Mouse (Mus musculus) T-helper 2 cell (primary cell): Measurements from ENCODE around the gene Rps19.

ENCODE experiments used
- in situ Hi-C: fragments of 300-600 bp; cut with MboI, MseI; formaldehyde crosslinking; loops from one replicate; pipeline ENCODE4 v1.15.1; 2025; ENCODE audit warnings: high pct_unique_total_duplicates

Rps19 gene

DNA sequence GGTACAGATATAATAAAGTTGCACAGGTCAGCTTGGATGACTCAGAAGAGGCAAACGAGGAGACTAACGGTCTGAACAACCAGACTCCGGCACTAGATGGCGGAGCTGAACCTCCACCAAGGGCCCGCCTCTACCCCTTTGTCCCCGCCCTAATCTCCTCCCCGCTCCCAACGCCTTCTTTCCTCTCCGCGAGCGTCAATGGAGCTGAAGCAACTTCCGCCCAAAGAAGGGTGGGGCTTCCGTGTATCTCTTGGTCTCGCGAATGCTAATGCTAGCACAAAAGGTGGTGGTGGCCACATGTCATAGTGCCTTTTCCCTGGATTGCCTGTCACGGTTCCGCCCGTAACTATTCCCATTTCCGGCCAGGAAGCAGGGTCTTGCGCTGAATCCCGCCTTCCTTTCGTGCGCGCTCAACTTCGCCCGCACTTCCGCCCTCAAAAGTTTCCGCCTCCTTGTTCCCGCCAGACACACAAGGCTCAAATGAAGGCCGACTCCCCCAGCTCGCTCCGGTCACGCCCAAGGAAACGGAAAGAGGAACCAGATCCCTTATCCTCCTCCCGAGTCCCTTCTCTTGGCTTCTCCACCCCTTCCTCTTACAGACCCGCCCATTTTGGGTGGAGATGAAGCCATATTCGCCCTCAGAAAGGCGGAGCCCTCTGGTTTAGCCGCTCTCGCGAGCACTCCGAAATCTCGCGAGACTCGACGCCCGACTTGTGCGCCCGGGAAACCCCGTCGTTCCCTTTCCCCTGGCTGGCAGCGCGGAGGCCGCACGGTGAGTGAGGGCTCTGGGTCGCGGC is at the start of gene Rps19:
Rps19 (plus strand) TSS at position 476 of the 797 bp plus-strand sequence.
- in situ Hi-C loops: loop anchor here (5.0 kb wide), 1 partner anchor 88 kb away; the partner anchor contains the start of gene Rabac1

DNA sequence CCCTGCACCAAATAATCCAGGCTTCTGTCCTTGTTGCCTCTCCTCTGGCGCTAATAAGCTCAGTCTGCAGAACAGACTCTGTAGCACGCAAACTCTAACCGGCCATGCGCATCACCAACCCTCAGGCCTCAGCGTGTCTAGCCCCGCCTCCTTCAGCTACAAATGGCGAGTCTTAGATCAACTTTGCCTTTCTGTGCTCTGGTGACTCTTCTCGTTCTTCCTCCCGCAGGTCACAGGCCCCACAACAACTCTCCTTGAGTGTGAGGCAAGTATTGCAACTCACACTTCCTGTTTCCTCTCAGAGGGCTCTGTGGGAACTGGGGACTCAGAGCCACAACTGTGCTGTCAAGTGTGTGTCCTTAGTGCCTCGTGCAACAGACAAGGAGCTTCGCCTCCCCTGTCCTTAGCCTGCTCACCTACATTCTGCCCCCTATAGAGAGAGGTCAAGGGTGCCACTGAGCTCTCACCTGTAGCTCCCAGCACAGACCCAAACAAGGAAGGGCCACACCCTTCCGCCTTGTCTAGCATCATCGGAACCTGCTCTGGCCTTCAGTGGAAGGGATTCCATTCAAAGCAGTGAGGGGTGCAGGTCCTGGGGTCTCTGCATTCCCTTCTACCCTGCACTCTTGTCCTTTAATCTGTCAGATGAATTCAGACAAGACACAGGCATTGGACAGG is 45.3 kb upstream of the Rps19 start:
- in situ Hi-C loops: loop anchor here (5.0 kb wide), 1 partner anchor 738 kb away; no protein-coding TSS in a partner anchor

DNA sequence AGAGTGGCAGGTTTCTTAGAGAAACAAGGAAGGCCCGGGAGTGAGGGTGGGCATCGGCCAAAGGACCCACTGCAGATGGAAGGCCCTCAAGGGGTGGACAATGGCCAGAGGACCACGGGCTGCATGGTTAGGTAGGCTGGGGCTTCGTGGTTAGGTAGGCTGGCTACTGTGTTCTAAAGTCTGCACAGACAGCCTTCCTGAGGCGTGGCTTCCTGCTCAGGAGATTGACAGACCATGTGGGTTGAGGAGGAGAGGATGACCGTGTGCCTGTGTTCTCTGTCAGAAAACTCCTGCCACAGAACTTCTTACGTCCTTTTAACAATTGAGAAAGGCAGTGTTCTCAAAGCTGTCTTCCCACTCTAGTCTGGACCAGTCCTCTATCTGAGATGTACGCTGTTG is 44.8 kb upstream of the Rps19 start:
- in situ Hi-C loops: loop anchor here (5.0 kb wide), 1 partner anchor 738 kb away; no protein-coding TSS in a partner anchor

DNA sequence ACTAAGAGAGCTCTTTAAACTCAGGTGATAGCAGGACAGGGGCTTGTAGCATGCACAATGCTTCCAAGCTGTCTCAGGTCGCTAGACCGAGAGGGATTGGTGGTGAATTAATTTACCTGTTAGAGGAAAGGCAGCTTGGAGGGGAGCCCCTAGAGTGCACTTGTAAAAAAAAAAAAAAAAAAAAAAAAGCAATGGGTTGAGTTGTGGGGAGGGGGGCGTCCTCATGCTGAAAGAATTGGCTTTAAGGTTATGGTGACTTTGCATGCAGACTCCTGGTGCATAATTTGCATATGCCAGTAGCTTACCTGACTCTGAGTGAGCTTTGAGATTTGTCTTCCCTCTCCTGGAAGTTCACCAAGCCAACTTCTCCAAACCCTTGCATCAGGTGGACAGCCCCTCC is 43.8 kb upstream of the Rps19 start:
- in situ Hi-C loops: no loop called here

DNA sequence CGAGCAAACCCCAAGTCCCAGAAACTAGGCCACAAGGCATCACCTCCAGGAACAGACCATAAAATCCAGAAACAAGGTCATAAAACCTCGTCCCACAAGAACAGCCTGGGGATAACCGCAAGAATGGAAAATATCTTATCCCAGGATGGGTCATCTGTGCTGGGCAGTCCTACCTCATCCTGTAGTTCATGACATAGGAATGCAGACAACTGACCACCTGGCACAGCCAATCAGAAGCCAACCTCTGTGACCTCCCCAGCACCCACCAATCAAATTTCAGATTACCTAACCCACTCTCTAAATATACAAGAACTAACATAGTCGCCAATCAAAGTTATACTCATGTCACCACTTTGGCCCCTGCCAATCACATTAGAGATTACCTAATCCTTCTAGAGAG is 43.2 kb upstream of the Rps19 start:
- in situ Hi-C loops: no loop called here

DNA sequence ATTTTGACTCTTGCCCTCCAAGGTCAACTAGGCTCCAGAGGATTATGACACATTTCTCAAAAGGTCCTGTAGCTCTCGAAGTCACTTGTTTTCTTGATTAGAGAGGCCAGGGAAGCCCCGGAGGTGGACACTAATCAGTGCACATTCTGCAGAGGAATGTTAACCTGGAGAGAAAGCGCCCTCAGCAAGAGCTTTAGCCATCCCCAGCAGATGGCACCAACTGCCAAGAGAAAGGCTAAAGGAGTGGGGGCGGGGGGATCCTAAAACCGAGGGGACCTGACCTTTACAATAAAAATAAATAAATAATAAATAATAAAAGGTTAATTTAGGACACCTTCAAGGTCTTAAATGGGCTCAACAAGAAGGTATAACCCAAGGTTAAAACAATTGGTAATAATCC is 40.0 kb upstream of the Rps19 start:
- in situ Hi-C loops: no loop called here

DNA sequence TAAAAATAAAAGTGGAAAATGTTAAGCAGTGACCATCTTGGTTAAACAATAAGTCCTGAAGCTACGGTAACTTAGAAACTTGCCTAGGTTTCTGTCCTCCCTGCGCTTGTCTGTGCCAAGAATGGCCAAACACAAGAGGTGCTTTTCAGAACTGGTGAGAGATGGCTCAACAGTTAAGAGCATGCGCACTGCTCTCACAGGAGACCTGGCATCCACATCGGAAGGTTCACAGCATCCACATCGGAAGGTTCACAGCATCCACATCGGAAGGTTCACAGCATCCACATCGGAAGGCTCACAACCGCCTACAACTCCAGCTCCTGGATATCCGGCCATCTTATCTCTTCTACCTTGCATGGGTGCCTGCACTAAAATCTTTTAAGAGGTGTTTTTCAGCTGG is 39.0 kb upstream of the Rps19 start:
- in situ Hi-C loops: loop anchor here (5.0 kb wide), 1 partner anchor 33 kb away; no protein-coding TSS in a partner anchor

DNA sequence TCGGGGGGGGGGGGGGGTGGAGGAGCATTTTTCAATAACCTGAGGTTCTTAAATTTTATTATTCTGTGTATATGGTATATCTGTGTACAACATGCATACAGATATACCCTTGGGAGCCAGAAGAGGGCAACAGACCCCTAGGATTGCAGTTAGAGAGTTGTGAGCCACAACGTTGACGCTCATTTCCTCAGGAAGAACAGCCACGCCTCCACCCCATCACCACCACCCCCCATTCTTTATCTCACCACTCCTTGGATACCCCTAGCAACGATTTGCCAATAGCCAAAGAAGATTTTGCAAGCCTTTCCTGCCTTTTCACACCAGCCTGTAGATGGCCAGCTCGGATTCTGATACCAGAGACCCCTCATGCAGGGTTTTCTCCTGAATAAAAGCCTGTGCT is 38.5 kb upstream of the Rps19 start:
- in situ Hi-C loops: loop anchor here (5.0 kb wide), 1 partner anchor 33 kb away; no protein-coding TSS in a partner anchor

DNA sequence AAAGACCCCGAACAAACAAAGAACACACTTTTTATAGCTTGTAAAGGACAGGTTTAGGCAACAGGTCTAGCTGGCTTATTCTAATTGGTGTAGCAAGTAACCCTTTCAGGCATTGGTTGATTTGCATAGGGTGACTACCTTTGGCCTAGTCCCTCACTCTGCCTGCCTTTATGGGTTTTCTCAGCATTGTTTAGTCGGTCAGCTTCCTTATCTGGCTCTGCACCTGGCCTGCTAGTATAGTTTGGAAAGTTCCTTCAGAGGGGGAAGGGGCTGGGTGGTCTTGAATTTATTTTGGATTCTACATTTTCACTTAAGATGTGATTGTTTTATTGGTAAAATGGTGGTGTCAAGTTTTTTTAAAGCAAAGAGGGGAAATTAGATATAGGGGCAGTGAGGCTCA is 37.6 kb upstream of the Rps19 start:
- in situ Hi-C loops: loop anchor here (5.0 kb wide), 1 partner anchor 34 kb away; no protein-coding TSS in a partner anchor

DNA sequence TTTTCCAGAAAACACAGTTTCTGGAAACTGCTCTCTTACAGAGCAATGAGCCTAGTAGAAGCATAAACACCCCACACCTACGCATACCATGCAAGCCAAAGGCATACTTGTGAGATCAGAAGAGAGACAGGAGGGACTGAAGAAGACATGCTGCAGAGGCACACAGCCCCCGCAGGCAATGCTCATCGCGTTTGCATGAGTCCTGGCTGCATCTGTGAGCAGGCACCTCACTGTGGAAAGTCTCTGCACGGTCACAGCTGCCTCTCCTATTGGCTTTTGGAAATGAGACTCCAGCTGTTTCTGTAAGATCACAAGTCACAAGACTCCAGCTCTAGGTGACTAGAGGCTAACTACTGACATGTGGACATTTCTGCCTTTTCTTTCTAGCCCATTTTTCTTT is 34.0 kb upstream of the Rps19 start:
- in situ Hi-C loops: no loop called here

DNA sequence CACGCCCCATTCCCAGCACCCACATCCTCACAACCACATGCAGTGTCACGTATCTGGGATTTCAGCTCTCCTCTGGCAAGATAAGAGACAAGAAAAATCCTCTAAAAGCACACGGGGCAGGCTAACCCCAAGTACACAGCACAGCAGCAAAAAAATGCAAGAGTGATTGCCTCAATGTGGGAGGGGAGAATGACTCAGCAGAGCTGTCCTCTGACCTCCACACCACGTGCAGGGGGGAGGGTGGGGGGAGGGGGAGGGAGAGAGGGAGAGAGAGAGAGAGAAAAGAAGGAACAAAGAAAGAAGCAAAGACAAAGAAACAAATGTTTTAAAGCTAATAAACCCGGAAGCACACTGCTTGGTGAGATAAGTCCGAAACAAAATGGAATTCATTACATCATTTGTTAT is 33.3 kb upstream of the Rps19 start:
- in situ Hi-C loops: no loop called here

DNA sequence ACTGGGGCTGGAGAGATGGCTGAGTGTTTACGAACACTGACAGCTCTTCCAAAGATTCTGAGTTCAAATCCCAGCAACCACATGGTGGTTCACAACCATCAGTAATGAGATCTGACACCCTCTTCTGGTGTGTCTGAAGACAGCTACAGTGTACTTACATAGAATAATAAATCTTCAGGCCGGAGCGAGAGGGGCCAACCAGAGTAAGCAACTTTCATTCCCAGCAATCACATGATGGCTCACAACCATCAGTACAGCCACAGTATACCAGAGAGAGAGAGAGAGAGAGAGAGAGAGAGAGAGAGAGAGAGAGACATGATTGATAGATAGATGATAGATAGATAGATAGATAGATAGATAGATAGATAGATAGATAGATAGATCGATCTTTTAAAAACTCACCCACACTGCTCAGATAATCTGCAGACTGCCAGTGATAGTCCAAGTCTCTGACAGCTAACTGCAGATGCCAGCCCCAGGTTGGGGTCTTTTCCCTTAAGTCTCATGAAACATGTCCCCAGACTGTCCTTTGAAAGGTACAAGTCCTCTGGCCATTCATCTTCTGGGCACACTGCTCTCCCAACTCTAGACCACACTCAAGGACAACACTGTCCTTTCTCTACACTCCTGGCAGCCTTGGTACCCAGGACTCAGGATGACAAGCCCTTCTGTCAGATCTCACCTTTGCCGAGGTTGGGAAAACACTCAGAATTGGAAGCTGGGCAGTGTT is 32.4 kb upstream of the Rps19 start:
- in situ Hi-C loops: no loop called here

DNA sequence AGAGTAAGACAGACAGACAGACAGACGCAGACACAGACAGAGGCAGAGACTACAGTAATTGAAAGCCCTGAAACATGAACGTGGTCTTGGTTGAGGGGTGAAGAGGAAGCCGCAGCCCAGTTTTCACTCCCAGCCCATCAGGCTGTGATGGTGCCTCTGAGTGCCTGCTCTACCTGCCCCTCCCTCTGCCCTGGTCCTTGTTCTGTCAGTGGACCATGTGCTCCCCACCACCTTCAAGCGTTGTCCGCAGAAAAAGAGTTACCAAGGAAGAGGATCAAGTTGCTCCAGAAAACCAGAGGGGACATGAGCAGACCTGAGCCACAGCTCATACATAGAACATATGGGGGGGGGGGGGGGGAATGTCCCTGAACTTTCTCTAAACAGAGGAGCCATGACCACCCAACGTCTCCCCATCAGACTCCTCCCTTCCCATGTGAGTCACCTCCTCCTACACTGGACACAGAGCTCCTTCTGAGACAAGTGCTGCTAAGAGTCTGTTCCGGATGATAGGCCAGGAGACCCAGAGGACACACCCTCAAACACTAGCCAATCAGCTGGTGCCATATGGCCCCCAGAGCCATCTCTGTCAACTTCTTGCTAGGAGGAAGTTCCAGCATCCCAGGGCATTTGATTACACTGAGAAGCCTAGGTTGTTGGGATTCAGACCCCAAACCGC is 31.5 kb upstream of the Rps19 start:
- in situ Hi-C loops: no loop called here

DNA sequence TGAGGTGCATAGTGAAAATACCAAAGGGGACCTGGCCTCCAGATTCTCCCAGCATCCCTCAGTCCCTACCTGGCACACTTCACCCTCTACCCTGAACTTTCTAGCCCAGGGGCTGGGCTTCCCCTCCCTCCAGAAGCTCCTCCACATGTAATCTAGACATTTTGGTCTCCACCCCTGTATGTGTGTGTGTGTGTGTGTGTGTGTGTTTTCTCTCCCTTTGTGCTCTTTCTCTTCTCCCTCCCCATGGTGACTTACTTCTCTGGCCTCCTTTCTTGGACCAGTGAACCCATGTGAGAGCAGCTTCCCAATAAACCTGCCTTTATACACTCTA is 31.0 kb upstream of the Rps19 start:
- in situ Hi-C loops: no loop called here

DNA sequence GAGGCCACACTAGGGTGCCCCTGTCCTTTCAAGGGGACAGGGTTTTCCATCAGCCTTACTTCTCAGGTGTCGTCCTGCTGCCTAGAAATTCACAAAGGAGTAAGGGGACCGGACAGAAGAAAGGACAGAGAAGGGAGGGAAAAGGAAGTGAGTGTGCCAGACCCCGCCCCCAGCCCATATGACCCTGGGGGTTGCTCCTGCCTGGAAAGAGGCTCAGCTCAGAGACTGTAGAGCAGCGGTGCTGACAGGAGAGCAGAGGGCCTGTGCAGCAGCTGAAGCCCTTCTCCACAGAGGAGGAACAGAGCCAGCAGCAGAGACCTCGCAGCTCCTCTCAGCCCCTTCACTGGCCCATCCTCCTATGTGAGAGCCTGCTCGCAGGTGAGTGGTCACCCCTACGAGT is 30.5 kb upstream of the Rps19 start:
- in situ Hi-C loops: no loop called here

DNA sequence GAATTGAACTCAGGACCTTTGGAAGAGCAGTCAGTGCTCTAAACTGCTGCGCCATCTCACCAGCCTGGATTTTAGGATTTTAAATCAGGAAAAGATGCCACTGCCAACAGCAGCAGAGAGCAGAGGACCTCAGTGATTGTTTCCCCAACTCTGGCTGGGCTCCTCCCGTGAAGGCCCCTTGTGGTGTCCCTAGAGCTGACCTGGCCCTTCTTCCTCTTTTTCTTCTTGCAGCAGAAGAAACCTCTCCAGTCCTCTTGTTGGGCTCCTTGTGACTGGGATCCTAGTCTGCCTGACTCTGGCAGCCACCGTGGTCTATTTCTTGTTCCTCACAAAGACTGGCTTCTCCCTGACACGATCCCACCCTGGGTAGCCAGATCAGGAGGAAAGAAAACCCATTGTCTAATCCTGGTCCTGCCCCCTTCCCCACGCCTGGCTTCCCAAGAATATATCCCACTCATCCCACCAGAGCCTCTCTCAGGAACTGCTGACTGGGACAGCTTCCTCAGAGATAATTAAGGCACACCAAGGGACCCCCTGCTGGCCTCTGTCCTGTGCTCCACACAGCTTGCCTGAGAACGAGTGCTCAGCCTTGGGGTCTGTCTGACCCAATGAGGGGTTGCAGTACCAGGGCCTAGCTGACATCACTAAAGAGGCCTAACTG is 27.6 kb upstream of the Rps19 start:
- in situ Hi-C loops: no loop called here

DNA sequence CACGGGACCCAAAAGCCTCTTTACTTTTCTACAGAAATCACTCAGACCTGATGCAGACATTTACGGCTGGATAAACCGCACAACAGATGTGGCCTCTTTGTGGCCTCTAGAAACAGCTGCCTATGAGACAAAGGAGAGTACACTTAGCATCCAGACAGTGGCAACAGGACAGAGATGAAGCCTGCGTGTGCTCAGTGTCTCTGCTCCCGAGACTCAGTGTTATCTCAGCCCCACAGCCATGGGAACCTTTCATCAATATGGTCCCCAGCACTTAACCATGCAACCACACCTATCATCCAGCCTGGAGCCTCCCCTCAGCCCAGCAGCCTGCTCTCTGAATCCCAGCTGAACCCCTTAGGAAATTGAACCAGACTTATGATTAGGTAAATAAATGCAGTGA is 24.9 kb upstream of the Rps19 start:
- in situ Hi-C loops: no loop called here

DNA sequence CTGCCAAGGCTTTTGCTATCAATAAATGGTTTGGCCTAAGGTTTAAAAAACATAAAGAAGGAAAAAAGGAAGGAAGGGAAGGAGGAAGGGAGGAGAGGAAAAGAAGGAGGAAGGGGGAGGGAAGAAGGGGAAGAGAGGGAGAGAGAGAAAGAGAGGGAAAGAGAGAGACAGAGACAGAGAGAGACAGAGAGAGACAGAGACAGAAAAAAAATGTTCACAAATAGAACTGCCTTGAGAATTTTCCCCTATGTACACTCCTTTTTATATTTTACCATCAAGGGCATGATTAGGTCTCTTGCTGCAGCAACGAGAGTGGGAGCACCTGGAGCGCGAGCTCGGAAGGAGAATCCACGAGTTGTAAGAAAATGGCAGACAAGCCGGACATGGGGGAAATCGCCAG is 22.3 kb upstream of the Rps19 start, which contains the start of gene Gm9844:
Gm9844 (plus strand) TSS at position 301 of the 400 bp plus-strand sequence.
- in situ Hi-C loops: no loop called here

DNA sequence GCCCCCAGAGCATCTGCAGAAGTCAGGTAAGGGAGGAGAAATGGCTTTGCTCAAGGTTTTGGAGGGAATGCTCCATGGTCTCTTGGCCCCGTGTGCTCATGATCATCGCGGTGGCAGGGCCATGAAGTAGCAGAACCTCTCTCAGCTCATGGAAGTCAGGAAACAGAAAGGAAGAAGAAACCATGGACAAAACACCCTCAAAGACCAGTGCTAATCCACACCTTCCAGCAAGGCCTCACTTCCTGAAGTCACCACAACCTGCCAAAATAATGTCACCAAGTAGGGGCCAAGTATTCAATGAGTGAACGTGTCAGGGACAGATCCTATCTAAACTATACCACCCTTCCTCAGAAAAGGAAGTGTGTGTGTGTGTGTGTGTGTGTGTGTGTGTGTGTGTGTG is 21.3 kb upstream of the Rps19 start:
- in situ Hi-C loops: no loop called here

DNA sequence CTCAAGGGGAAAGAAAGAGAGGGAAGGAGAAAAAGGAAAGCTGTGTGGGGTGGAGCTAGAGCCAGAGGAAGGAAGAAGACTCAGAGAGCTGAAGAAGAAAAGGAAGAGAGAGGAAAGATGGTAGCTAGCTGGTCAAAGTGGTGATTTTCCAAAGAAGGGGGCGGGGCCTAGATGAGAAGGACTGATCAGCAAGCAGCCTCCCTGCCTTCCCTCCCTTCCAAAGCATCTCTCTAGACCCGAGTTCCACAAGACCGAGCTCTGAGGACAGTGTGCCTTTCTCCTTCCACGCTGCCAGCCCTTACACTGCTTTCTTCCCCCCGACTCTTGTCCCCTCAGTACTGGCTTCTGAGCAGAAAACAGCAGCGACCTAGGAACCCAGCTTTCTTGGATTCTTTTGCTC is 20.0 kb upstream of the Rps19 start:
- in situ Hi-C loops: no loop called here

DNA sequence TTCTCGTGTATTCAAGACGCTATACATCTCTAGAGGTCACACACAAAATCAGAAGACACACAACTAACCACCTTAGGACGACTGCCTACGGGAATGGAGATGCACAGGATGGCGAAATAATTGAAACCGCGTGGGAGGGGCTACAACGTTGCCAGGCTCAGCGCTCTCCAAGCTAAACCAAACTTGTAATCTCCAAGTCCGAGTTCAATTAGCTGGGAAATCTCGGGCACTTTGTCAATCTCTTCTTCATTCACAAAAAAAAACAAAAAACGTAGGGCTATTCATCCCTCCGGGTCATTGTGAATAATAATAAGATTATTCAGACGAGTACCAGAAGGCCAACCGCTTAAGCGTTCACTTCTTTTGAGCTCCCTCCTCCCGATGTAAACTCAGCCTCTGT is 15.1 kb upstream of the Rps19 start:
- in situ Hi-C loops: no loop called here
